Mouse (Mus musculus) urinary bladder, postnatal 36 days (tissue): ENCODE measurements around the gene Ptger3.

Experiments used
- DNase-seq, 2 experiments: peaks; one replicate each; pipeline ENCODE4 v3.0.0; 2022; ENCODE audit warnings: low spot score in 2 of 2, mixed read lengths in 1 of 2

The Ptger3 gene

GRCm38 (mm10) chr3:157582626-157583405 lies 16.1 kb downstream of the Ptger3 start:
- no peak for DNase-seq

GRCm38 (mm10) chr3:157597837-157598379 lies 31.2 kb downstream of the Ptger3 start:
- DNase-seq = no peak

- DNase-seq = no peak
These were observed 38.2 kb downstream of the Ptger3 start for GRCm38 (mm10) chr3:157604684-157605410.

GRCm38 (mm10) chr3:157605411-157605740 lies 38.7 kb downstream of the Ptger3 start:
- DNase-seq = no peak

- DNase-seq = no peak
These were observed 46.9 kb downstream of the Ptger3 start for GRCm38 (mm10) chr3:157613542-157613941.

- DNase-seq = no peak
These were observed 50.3 kb downstream of the Ptger3 start for GRCm38 (mm10) chr3:157616949-157617348.

GRCm38 (mm10) chr3:157627407-157627806 lies 60.7 kb downstream of the Ptger3 start:
- no peak for DNase-seq

- no peak for DNase-seq
These were observed 64.0 kb downstream of the Ptger3 start for GRCm38 (mm10) chr3:157630671-157631070.

- DNase-seq = no peak
These were observed 64.7 kb downstream of the Ptger3 start for GRCm38 (mm10) chr3:157631383-157631782.

GRCm38 (mm10) chr3:157634431-157634830 lies 67.7 kb downstream of the Ptger3 start:
- DNase-seq = no peak

- no peak for DNase-seq
These were observed 69.0 kb downstream of the Ptger3 start for GRCm38 (mm10) chr3:157635713-157636112.

GRCm38 (mm10) chr3:157636887-157637286 lies 70.2 kb downstream of the Ptger3 start:
- no peak for DNase-seq

GRCm38 (mm10) chr3:157637341-157637740 lies 70.6 kb downstream of the Ptger3 start:
- DNase-seq = no peak

- DNase-seq = no peak
These were observed 74.9 kb downstream of the Ptger3 start for GRCm38 (mm10) chr3:157641634-157642033.

- no peak for DNase-seq
These were observed 94.9 kb downstream of the Ptger3 start for GRCm38 (mm10) chr3:157661622-157662021.

- DNase-seq = no peak
These were observed 97.9 kb downstream of the Ptger3 start for GRCm38 (mm10) chr3:157664486-157665041.

GRCm38 (mm10) chr3:157665471-157665870 lies 98.8 kb downstream of the Ptger3 start:
- no peak for DNase-seq

GRCm38 (mm10) chr3:157666142-157666541 lies 99.5 kb downstream of the Ptger3 start:
- no peak for DNase-seq

- no peak for DNase-seq
These were observed 119.4 kb downstream of the Ptger3 start for GRCm38 (mm10) chr3:157686105-157686504.

- no peak for DNase-seq
These were observed 121.9 kb downstream of the Ptger3 start for GRCm38 (mm10) chr3:157688419-157689162.
